Mouse (Mus musculus) kidney, embryonic 14.5 days (tissue): ENCODE measurements at regions not wholly inside any gene's neighbourhood (a gene's known extent, or its start where the extent isn't known, plus 50 kb on each side); places are given as distances from the start of the nearest gene placed in this dataset.
A peak's percentile ranks its signal among the peaks of the same experiment; 100 is the strongest.

Experiments
- ATAC-seq: fragments of 200-750 bp; cut with Nextera tagmentation; 2 replicates; pipeline ENCODE4 v1.8.0; 2017; ENCODE audit warnings: moderate number of reproducible peaks, mild to moderate bottlenecking, moderate TSS enrichment, moderate library complexity; ENCODE audit not compliant: low FRiP score, low TSS enrichment
- H3K27ac ChIP-seq: fragments of 300-500 bp; sonication (generic); 2 replicates; pipeline ENCODE4 v1.5.1; 2014; ENCODE audit warnings: low read depth, mild to moderate bottlenecking, low read length, moderate library complexity, mixed read lengths
- H3K27me3 ChIP-seq: fragments of 300-500 bp; sonication (generic); 2 replicates; pipeline ENCODE4 v1.6.1; 2014; ENCODE audit warnings: mild to moderate bottlenecking, low read length; ENCODE audit not compliant: control insufficient read depth, insufficient read depth
- H3K36me3 ChIP-seq: fragments of 300-500 bp; sonication (generic); 2 replicates; pipeline ENCODE4 v1.6.1; 2014; ENCODE audit warnings: low read length, mixed read lengths; ENCODE audit not compliant: control insufficient read depth, insufficient read depth
- H3K4me1 ChIP-seq: fragments of 300-500 bp; sonication (generic); 2 replicates; pipeline ENCODE4 v1.6.1; 2014; ENCODE audit warnings: low read length, mixed read lengths; ENCODE audit not compliant: control insufficient read depth, insufficient read depth
- H3K4me2 ChIP-seq: fragments of 300-500 bp; sonication (generic); replicated peaks from 2 replicates; pipeline ENCODE4 v1.6.1; 2014; ENCODE audit warnings: low read depth, mild to moderate bottlenecking, low read length
- H3K4me3 ChIP-seq: fragments of 300-500 bp; sonication (generic); 2 replicates; pipeline ENCODE4 v1.5.1; 2014; ENCODE audit warnings: mild to moderate bottlenecking, low read length
- H3K9ac ChIP-seq: fragments of 300-500 bp; sonication (generic); 2 replicates; pipeline ENCODE4 v1.6.1; 2014; ENCODE audit warnings: low read depth, mild to moderate bottlenecking, low read length, moderate library complexity
- H3K9me3 ChIP-seq: fragments of 300-500 bp; sonication (generic); 2 replicates; pipeline ENCODE4 v1.6.1; 2016; ENCODE audit warnings: low read length; ENCODE audit not compliant: control insufficient read depth
- WGBS: fragments of 180-500 bp; shearing (Covaris S2); extraction: QIAGEN DNeasy Blood & Tissue Kit; methylation state at CpG from one replicate; pipeline ENCODE4 v1.1.7; 2014; 5-methylcytosine and 5-hydroxymethylcytosine counted together

DNA sequence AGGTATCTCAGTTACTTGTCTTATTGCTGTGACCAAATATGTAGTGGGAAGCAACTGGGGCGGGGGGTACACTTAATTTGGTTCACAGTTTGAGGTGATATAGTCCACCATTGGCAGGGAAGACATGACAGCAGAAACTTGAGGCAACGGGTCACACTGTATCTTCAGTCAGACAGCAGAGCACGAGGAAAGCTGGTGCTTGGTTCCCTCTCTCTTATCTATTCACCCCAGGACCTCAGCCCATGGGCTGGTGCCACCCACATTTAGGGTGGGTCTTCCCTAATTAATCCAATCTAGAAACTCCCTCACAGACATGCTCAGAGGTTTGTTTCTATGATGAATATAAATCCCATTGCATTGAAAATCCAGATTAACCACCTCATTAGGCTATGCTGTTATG is 56.5 kb downstream of the Otud1 start:
- Histone ChIP-seq H3K4me1 (no peaks in the 10 kb centered on the region), H3K36me3 (no peaks in the 10 kb centered on the region), H3K4me3 (no peak overlapping the region), H3K27me3 (no peaks in the 10 kb centered on the region), H3K27ac (no peak overlapping the region), H3K9ac (no peak overlapping the region), H3K4me2 (no peak overlapping the region), H3K9me3 (no peaks in the 10 kb centered on the region)
- ATAC-seq, result no peak
- WGBS, result 71% methylated on average over 3 of the region's 3 CpGs

DNA sequence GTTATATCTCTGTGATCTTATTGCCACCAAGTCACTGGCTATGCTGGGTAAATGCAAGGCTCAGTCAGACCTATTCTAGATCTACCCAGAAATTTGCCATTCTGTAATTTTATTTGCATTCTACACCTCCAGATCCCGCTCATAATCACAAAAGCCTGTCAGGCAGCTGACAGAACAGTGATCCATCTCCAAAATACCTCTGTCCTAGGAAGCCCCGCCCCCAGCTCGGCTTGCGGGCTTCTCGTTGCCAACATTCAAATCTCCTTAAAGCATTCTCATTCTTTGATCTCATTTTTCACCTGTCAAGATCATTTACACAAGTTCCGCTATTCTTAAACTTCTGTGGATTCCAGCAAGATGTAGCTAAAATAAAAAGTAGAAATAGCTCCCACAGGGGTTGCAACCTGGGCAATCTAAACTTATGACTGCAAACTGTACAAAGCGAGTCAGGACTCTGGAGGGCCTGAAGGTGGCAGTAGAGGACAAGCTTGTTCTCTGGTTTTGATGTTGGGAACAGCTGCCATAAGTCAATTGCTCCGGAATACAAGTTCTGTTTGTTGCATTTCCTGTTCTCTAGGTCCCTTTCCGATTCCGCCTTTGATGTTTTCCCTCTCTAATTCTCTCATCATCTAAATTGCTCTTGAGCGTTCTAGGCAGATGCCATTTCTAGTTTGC is 58.1 kb downstream of the Otud1 start:
- ATAC-seq, result peak; percentile 91
- Histone ChIP-seq H3K4me2 (peak overlapping the region; percentile 30), H3K9ac (no peak overlapping the region), H3K9me3 (no peaks in the 10 kb centered on the region), H3K4me1 (no peaks in the 10 kb centered on the region), H3K4me3 (0 out of 2 replicates have a peak overlapping the region, but pooled peaks have one; percentile 7), H3K27me3 (no peaks in the 10 kb centered on the region), H3K27ac (no peak overlapping the region), H3K36me3 (no peaks in the 10 kb centered on the region)
- WGBS, result 17% methylated on average over 11 of the region's 11 CpGs

DNA sequence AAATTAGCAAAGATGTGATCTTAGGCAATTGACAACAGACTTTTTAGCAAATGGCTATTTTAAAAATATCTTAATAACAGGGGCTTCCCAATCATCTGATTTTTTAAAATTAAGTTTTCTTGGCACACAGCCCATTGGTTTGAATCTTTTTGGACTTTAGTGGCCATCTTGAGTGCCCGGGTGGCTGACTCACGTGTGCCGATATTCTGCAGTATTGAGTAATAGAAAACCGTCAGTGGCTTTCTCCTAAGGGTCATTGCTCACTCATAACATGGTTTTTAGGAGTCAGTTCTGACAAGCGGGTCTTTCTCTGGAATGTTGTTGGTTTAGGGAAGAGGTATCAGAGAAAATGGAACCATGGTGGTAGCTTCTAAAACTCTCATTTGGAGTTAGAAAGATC is 58.8 kb downstream of the Otud1 start:
- Histone ChIP-seq H3K27ac (no peak overlapping the region), H3K4me3 (no peak overlapping the region), H3K27me3 (no peaks in the 10 kb centered on the region), H3K36me3 (no peaks in the 10 kb centered on the region), H3K9me3 (no peaks in the 10 kb centered on the region), H3K4me2 (no peak overlapping the region), H3K4me1 (no peaks in the 10 kb centered on the region), H3K9ac (no peak overlapping the region)
- 89% methylated on average over 5 of the region's 5 CpGs for WGBS
- ATAC-seq, result no peak

DNA sequence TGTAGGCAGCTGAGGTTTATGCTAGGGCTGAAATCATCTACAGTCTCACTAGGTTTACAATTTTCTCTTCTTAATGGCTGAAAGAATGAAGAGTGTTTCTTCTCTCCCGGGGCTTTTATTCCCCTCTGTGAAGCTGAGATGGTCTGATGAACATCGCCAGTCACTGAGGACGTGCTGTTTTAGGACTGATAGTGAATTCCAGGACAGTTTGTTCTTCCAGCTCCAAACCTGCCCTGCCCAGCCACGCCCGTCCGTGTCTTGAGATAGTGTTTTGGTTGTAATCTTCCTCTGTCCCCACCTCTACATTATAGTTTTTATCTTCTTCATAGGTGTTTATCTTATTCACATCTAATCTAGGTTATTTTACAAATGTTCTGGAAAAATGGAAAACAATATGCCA is 68.5 kb downstream of the Otud1 start:
- H3K4me3 ChIP-seq, result no peak overlapping the region
- no peak for ATAC-seq
- H3K4me1 ChIP-seq, result no peaks in the 10 kb centered on the region
- H3K36me3 ChIP-seq, result no peaks in the 10 kb centered on the region
- WGBS, result 85% methylated on average over 6 of the region's 6 CpGs
- no peak overlapping the region for H3K4me2 ChIP-seq
- no peak overlapping the region for H3K27ac ChIP-seq
- H3K9ac ChIP-seq, result no peak overlapping the region
- H3K9me3 ChIP-seq, result no peaks in the 10 kb centered on the region
- H3K27me3 ChIP-seq, result no peaks in the 10 kb centered on the region

- ATAC-seq, result no peak
- H3K4me2 ChIP-seq, result no peak overlapping the region
- no peak overlapping the region for H3K4me3 ChIP-seq
- H3K27me3 ChIP-seq, result no peaks in the 10 kb centered on the region
- H3K9ac ChIP-seq, result no peak overlapping the region
- no peak overlapping the region for H3K27ac ChIP-seq
- H3K36me3 ChIP-seq, result no peaks in the 10 kb centered on the region
- H3K9me3 ChIP-seq, result no peaks in the 10 kb centered on the region
- 15% methylated on average over 9 of the region's 9 CpGs for WGBS
- no peaks in the 10 kb centered on the region for H3K4me1 ChIP-seq
Measured at GRCm38 (mm10) chr2:19726904-19727303, 69.4 kb downstream of the Otud1 start.

DNA sequence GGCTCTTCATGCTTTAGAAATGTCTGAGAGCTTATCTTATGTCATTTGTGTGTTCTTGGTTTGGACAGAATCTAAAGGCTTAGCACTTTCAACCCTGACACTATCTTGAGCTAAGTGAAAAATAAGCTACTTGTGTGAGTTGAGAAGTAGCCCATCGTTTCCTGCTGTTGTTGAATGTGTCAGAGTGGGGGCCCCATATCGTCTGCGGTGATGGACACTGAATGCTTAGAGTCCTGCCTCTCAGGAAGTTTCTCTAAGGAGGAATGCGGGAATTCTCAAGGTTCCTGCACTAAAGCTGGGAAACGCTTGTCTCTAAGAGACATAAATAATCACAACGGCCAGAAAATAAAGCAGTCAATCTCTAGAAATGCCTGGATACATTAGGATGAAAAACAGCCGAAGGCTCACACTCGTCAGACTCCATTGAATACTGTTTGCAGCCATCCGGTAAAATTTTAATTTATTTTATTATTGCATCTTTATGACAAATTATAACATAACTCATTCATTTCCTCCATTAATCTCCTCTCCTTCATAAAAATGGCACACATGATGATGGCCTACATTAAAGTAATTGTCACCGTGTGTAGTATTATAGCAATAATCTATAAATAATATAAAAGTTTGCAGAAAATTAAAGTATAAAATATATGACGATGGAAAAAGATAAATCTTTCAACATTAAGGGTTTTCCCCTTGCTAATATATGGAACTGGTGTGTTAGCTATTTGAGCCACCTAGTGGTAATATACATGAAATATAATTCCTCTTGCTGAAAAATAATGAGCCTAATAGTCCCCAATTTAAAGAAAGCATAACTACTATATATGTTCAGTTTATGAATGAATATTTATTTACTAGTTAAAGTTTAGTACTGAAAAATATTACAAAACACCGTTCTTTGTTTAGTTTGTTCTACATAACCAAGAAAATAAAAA is 75.6 kb downstream of the Otud1 start:
- H3K4me2 ChIP-seq, result no peak overlapping the region
- no peaks in the 10 kb centered on the region for H3K36me3 ChIP-seq
- no peak overlapping the region for H3K27ac ChIP-seq
- no peaks in the 10 kb centered on the region for H3K27me3 ChIP-seq
- no peaks in the 10 kb centered on the region for H3K4me1 ChIP-seq
- H3K4me3 ChIP-seq, result no peak overlapping the region
- H3K9ac ChIP-seq, result no peak overlapping the region
- 28% methylated on average over 12 of the region's 12 CpGs for WGBS
- ATAC-seq, result peak; percentile 86
- no peaks in the 10 kb centered on the region for H3K9me3 ChIP-seq

- 65% methylated on average over 12 of the region's 12 CpGs for WGBS
- Histone ChIP-seq H3K27me3 (no peaks in the 10 kb centered on the region), H3K4me2 (no peak overlapping the region), H3K9ac (no peak overlapping the region), H3K4me3 (no peak overlapping the region), H3K36me3 (no peaks in the 10 kb centered on the region), H3K4me1 (no peaks in the 10 kb centered on the region), H3K27ac (no peak overlapping the region), H3K9me3 (no peaks in the 10 kb centered on the region)
- ATAC-seq, result no peak
Measured at GRCm38 (mm10) chr2:19734164-19734870, 76.8 kb downstream of the Otud1 start.

- no peak overlapping the region for H3K4me2 ChIP-seq
- H3K36me3 ChIP-seq, result no peaks in the 10 kb centered on the region
- ATAC-seq, result no peak
- no peaks in the 10 kb centered on the region for H3K9me3 ChIP-seq
- H3K27ac ChIP-seq, result no peak overlapping the region
- H3K4me1 ChIP-seq, result no peaks in the 10 kb centered on the region
- H3K4me3 ChIP-seq, result no peak overlapping the region
- no peak overlapping the region for H3K9ac ChIP-seq
- no peaks in the 10 kb centered on the region for H3K27me3 ChIP-seq
Measured at GRCm38 (mm10) chr2:19741508-19741907, 84.0 kb downstream of the Otud1 start.

DNA sequence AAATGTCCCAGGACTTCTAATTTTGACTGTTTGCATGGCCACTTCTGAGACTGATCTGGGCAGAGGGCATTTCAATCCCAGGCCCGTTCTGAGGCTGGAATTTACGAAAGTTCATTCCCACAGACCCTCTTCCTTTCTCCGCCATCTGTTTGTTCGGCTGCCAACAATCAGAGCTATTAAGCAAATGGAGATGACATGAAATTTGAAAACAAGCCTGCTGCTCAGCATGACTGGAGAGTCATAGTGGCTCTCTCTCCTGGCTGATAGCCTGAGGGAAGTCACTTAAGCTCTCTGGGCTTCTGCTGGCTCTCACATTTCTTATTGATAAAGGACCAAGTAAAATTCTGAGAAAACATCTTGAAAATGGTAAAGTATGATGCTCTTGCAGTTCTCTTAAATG is 85.9 kb downstream of the Otud1 start:
- Histone ChIP-seq H3K27ac (no peak overlapping the region), H3K9me3 (no peaks in the 10 kb centered on the region), H3K36me3 (no peaks in the 10 kb centered on the region), H3K27me3 (no peaks in the 10 kb centered on the region), H3K9ac (no peak overlapping the region), H3K4me1 (no peaks in the 10 kb centered on the region), H3K4me2 (no peak overlapping the region), H3K4me3 (no peak overlapping the region)
- no peak for ATAC-seq
- 79% methylated on average over 4 of the region's 4 CpGs for WGBS
